Mouse (Mus musculus): ENCODE measurements around the gene Lin52. TPM values are rescaled to one million over a fixed set of nuclear protein-coding genes. Genes with fewer than 3 reads are reported as not detected.

Gene Lin52
- total RNA-seq (2021): 10 to 100 TPM; 10.2 to 12.2 TPM

DNA sequence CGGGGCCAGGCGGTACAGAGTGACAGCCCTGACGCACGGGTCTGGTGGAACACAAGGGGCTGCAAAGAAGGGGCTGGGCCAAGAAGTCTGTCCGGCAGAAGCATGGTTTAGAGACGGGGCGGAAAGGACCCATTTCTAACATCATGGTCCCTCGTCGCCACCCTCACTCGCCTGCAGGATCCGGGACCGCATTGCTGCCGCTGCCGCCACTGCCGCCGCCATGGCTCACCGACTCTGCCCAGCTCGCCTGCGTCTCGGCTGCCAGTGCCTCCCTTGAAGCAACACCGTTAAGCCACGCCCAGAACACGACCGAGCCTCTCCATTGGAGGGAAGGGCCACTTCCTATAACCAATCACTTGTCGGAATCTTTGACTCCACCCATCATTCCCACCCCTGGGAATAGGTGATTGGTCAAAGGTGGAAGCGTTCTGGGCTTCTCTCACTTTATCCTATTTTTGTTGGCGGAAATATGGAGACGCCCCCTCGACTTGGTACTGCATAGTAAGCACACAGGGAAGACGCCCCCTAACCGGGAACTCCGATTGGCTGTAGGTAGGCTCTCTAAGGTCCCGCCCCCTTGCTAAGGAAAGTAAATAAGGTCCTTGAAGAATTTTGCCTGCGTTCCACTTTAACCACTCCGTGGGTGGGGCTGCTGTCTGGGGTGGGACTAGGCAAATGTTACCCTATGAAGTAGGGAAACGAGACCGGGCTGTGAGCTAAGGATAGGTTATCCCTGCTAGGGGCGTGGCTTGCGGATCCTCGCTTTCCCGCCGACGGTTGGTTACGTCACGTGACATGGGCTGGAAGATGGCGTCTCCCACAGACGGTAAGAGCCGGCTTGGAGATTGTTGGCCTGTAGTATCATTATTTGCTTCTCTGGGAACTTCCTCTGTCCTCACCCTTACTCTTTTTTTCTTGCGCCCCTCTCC, at the start of gene Lin52, which contains the start of gene Aldh6a1:
Gene Lin52 (plus strand): TSS at position 705 of the 929 bp plus-strand sequence.
Gene Aldh6a1 (minus strand): TSS at position 287 of the 929 bp plus-strand sequence.
- intact Hi-C loops (cut with DNase I): loop anchor here (2.0 kb wide), 1 partner anchor 32 kb away; no protein-coding TSS in a partner anchor
- peak; percentile 97 for DNase-seq (ENCODE audit: low spot score)

DNA sequence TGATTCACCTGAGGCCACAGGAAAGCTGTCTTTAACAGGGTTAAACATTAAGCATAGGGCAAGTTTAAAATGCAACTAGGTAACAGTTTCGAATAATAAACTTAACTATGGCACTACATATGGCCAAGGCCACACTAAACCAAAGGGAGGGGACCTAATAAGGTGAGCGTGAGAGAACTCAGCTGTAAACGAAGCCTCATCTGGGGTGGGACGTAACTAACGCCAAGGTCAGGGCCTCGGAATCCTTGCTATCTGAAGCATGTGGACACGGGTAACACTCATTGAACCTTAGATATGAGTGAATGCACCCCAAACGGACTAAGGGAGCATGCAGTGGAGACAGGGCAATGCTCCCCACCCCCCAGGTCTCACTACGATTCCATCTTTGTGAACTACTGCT, 48.3 kb upstream of the Lin52 start:
- intact Hi-C loops (cut with DNase I): no loop called here
- DNase-seq (ENCODE audit: low spot score): no peak

DNA sequence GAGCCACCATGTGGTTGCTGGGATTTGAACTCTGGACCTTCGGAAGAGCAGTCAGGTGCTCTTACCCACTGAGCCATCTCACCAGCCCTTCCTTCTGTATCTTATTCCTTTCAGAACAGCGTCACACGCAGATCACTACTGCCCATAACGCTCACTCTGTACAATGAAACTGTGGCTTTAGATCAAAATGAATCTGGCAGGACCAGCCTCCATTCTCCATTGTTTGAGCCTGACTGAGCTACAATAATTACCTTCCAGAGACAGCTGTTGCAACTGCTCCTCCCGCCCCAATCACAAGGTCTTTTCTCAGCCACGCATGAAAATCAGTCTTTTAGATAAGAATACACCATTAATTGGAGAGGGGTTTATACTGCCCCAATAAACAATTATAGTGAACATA, 46.7 kb upstream of the Lin52 start:
- no peak for DNase-seq (ENCODE audit: low spot score)
- intact Hi-C loops (cut with DNase I): no loop called here

DNA sequence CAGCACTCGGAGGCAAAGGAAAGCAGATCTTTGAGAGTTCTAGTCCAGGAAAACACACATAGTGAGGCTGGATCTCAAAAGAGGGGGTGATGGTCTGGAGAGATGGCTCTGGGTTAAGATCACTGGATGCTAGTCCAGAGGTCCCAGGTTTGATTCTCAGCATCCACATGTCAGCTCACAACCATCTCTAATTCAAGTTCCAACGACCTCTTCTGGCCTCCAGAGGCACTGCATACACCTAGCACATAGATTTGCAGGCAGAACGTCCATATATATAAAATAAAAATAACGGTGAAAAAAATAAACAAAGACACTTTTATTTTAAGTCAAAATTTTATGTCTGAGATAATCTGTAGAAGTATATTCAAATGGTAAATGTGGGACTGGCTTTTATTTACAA, 44.0 kb upstream of the Lin52 start:
- intact Hi-C loops (cut with DNase I): no loop called here
- DNase-seq (ENCODE audit: low spot score): no peak

DNA sequence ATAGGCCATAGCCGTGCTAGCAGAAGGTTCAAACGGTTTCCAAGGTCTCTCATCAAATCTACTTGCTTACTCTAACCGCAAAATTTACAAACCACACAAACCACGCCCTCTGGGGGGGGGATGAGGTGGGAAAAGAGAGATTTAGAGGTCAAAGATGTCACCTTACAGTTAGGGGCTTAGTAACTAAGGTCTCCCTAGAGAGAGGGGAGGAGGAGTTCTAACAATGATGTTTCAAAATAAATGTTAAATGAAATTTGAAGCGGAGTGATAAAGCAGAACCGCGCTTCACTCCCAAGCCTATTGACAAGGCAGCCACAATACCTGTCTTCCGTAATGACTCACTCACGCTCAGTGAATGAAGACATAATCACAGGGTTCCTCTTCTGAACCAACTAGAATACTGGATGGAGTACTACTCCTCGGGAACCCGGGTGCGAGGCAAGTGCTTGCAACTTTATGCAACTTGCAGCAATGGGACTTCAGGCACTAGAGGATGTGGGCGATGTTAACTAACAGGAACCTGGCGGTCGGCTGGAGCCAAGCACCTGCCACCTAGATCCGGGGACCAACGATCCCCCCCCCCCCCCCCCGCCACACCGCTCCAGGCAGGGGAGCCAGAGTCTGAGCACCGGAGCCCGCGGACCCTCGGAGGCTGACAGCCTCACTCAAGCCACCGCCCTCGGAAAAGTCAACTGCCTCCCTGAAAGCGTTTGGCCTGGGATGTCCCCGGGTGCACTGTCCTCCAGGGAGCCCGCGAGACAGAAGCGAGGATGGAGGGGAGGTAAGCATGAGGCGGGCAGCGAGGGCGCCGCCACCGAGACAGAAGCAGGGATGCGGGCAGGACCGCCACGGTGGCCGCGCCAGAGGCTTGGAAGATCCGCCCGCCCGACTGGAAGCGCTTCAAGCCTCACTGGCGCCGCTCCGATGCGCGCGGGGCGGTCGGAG, 43.1 kb upstream of the Lin52 start:
- DNase-seq (ENCODE audit: low spot score): no peak
- intact Hi-C loops (cut with DNase I): no loop called here

DNA sequence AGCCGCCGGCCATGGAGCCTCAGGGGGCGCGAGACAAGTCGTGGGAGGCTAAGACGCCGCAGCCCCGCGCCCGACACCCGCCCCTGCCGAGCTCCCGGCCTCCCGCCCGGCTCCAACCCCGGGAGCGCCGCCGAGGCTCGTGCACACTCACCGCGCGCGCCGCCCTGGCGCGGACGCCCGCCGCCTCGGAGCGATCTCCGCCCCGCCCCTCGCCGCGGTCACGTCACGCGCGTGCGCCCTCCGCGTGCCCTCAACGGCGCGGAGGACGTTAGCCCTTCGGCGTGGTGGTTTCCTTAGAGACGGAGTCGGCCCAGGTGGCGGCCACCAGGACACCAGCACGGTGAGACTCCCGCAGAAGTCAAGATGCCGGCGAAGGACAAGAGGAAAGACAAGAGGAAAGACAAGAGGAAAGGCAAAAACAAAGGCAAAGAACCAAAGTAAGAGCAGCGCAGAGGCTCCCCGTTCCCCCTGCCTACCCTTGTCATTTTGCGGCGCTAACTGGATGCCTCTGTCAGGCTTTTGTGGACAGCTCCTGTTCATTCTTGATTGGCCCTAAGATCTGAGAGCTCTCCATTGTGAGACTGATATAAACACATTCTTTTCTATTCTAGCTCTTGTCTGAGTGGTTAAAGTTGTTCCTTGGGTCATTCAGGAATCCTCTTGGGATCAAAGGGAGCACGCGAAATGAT, 42.3 kb upstream of the Lin52 start, which contains the start of the genes Entpd5 and Bbof1:
Gene Entpd5 (minus strand): TSS at position 211 of the 689 bp plus-strand sequence.
Gene Bbof1 (plus strand): TSS at position 253 of the 689 bp plus-strand sequence.
- intact Hi-C loops (cut with DNase I): no loop called here

DNA sequence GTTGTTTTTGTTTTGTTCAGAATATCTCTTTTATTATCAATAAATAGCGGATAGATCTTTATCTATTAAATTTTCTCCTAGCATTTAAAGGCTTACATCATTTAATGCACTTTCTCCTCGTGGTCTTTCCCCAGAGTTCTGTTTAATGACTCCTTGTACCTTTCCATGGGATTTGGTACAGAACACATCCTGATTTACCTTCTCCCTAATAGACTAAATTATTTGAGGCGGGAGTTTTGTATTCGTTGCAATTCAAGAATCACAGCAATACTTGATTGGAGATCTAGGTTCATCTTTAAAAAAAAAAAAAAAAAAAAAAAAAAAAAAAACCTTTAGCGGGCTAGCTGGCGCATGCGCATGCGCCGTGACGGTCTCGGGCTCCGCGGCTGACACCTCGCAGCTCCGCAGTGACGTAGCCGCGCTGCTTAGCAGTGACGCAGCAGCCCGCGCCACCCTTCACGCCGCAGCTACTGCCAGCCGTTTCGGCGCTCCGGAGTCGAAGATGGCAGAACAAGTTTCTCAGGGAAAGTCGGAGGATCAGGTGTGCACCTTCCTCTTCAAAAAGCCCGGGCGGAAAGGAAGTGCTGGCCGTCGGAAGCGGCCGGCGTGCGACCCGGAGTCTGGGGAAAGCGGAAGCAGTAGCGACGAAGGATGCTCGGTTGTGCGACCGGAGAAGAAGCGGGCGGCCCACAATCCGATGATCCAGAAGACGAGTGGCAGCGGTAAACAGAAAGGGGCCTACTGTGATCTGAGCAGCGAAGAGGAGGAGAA, 34.2 kb upstream of the Lin52 start, which contains the start of gene Rnf113a2:
Gene Rnf113a2 (plus strand): TSS at position 363 of the 771 bp plus-strand sequence.
- peak; percentile 60 for DNase-seq (ENCODE audit: low spot score)
- intact Hi-C loops (cut with DNase I): no loop called here

More for the DNA sequence above, 42.3 kb upstream of the Lin52 start, which contains the start of the genes Entpd5 and Bbof1:
- DNase-seq (ENCODE audit: low spot score): peak; percentile 79

DNA sequence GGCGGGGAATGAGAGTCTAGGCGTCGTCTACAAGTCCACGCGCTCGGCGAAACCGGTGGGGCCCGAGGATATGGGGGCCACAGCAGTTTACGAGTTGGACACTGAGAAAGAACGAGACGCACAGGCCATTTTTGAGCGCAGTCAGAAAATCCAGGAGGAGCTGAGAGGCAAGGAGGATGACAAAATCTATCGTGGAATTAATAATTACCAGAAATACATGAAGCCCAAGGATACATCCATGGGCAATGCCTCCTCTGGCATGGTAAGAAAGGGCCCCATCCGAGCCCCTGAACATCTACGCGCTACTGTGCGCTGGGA, 33.7 kb upstream of the Lin52 start:
- intact Hi-C loops (cut with DNase I): no loop called here
- DNase-seq (ENCODE audit: low spot score): no peak

DNA sequence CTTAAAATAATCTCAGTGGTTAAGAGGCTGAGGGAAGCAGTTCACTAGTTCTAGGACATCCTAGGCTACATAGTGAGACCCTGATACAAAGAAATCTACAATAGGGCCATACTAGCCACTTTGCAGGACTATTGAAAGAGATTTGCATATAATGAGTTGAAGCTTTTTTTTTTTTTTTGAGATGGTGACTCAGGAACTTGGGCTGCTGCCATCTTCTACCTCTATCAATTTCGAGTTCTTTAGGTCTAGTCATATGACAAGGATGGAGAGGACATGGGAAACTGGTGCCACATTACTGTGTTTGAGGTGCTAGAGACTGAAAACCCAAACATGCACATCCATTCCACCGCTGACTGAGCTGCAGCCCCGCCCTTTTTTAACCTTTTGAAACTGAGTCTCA, 27.2 kb upstream of the Lin52 start:
- intact Hi-C loops (cut with DNase I): no loop called here
- DNase-seq (ENCODE audit: low spot score): no peak

DNA sequence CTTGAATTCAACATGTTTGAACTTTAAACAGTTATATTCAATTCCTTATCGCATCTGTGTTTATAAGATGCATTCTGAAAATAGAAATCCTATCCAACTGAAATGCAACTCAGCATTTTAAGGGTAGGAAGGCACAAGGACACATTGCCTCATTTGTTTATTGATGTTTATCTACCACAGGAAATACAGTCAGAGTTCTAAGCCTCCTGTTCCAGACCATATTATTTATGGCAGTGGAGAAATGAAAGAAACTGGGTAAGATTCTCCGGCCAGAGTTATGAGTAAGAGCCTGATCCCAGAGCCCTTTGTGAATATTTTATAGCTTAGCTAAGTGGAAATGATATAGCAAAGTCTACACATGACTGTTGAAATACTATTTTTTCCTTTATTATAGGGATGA, 21.4 kb upstream of the Lin52 start:
- intact Hi-C loops (cut with DNase I): no loop called here
- DNase-seq (ENCODE audit: low spot score): no peak

DNA sequence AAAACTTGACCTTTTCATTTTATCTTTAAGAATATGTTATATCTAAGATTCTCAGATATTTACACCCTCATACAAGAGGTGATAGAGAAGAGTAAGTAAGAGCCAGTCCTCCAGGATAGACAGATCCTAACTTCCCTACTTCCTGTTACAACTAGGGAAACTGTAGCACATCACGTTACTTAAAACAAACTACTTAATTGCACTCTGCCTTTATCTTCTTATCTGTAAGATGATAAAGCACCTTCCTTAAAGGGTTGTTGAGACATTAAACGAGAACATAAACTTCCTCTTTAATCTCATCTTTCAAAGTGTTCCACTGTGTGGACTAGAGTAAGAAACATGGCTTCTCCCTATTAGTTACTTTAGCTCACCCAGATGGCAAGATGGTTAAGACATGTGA, 12.5 kb upstream of the Lin52 start:
- intact Hi-C loops (cut with DNase I): no loop called here
- DNase-seq (ENCODE audit: low spot score): no peak

DNA sequence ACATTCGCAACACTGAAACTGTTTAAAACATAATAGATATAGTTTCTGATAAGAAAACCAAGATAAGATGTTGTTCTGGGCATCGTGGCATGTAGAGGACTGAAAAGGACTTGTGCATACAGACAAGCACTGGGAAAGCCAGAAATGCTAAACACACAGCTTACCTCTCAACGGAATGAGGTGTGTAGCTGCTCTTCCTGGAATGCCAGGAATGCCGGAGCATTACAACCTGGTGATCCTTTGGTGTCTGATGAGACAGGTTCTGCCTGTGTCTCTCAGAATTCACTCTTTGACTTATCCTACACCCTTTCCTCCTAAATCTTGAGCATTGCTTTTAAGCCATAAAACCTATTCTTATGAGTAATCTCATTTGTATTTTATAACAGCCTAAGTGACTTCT, 8.7 kb upstream of the Lin52 start:
- intact Hi-C loops (cut with DNase I): no loop called here
- DNase-seq (ENCODE audit: low spot score): no peak

DNA sequence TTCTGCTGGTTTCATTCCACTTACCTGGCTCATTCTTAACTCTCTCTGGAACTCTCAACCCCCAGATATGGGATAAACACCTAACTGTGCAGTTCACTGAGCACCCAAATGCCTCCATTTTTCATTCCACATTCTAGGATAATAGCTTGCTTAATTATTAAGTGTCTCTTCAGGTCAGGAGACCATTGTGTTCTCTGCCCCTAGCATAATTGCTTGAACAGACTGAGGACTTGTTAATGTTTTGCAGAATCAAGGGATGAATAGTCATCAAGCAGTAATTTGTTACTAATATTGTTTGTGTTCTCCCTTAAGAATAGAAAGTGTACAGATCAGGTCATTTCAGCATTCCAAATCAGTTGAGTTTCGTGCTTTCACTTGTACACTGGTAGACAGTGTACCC, 3.8 kb upstream of the Lin52 start:
- DNase-seq (ENCODE audit: low spot score): no peak
- intact Hi-C loops (cut with DNase I): no loop called here

DNA sequence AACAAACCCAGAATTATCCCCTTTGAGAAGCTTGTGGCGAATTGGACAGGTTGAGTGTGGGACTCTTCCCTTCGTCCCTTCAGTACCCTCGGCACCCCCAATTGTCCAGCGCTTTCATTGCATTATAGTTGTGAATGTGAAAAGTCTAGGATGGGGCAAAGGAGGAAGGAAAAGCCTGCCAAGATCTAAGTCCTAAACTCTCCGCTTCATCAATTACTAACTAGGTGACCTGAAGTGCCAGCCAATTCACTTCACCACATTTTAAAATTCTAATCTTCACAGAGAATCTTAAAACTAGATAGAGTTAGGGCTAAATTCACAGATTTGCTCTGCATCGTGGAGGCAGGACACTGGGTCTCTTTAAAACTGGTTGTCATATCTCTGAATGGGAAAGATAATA, 3.0 kb upstream of the Lin52 start:
- DNase-seq (ENCODE audit: low spot score): no peak
- intact Hi-C loops (cut with DNase I): no loop called here

DNA sequence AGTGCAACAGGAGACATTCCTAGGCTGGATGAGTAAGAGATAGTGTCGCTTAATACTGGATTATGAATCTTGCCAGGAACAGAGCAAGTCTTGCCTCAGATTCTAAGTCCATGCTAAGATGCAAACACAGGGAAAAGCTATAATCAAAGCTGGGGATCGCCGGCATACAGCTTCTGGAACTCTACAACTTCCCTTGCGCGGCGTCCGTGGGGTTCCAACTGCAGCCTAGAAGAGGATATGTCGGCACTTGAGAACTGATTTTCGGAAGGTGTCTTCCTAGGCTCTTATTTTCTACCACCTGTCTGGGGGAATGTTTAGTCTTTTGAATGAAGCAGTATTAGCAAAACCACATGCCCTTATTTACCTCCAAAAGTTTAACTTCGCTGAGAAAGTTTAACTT, 1.3 kb upstream of the Lin52 start:
- intact Hi-C loops (cut with DNase I): loop anchor here (2.0 kb wide), 1 partner anchor 31 kb away; no protein-coding TSS in a partner anchor
- no peak for DNase-seq (ENCODE audit: low spot score)

DNA sequence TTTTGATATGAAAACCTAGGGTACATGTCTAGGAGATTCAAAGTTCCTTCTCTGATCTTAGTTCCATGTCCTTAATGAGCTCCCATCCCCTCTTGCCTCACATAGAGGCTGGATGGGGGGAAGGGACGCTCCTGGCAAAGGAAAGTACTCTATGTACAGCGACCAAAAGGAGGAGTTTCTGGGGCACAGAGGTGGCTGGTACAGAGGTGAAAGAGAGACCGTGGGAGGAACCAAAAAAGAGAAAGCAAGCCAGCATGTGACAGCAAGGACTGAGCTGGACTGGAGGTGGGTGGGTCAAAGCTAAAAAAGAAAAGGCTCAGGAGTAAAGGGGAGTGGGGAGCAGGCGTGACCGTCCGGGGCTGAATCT, 888 bp upstream of the Lin52 start:
- intact Hi-C loops (cut with DNase I): loop anchor here (2.0 kb wide), 1 partner anchor 32 kb away; no protein-coding TSS in a partner anchor
- DNase-seq (ENCODE audit: low spot score): no peak

DNA sequence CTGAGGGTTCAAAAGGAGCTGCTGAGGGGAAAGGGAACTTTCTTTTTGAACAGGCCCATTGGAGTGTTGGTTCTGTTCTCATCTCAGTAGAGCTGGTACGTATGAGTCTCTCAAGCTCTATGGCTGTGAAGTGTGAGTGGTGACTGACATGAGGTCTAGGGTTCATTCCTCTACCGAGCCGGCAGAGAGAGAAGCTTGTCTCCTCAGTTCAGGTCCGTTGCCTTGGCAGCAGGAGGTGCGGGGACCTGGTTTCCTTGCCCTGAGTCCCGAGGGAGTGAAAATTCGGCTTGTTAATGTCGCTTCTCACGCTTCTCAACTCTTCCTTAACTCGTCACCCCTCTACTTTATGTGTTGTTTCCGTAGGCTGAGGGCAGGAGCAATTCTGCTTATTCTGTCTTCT, 579 bp downstream of the Lin52 start:
- DNase-seq (ENCODE audit: low spot score): no peak
- intact Hi-C loops (cut with DNase I): loop anchor here (2.0 kb wide), 1 partner anchor 33 kb away; no protein-coding TSS in a partner anchor

DNA sequence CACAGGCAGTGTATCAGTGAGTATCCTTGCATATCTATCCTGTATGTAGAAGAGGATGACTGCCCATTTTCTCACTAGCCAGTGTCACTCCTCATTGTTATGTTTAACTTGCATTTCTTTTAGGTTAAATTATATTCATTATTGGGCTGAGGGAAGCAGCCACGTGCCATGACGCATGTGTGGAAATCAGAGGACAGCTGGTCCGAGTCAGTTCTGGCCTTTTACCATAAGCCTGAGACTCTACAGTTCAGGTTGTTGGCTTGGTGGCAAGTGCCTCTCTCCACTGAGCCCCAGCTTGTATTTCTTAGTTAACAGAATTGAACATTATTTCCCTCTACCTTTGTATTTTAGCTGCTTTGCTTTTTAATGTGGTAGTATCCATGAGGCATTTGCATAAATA, 5.7 kb downstream of the Lin52 start:
- intact Hi-C loops (cut with DNase I): no loop called here
- no peak for DNase-seq (ENCODE audit: low spot score)

DNA sequence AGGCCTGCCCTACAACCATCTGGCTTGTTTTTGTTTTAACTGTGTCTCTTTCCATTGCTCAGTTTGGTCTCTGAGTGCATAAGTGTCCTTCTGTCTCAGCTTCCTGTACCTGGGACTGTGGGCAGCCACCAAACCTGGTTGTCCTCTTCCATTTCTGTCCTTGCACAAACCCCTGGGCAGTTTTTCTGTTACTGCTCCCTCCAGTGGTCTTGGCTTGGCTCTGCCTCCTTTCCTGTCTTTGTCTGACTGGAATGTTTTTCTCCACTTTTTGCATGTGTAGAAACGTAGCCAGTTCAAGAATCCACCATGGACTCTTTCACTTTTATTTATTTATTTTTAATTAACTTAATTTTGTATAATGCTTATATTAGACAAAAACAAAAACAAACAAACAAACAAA, 8.6 kb downstream of the Lin52 start:
- DNase-seq (ENCODE audit: low spot score): no peak
- intact Hi-C loops (cut with DNase I): no loop called here

All from heart, postnatal 25 days (tissue).